Mouse (Mus musculus) right cerebral cortex, adult 2 months (tissue): ENCODE measurements at regions not wholly inside any gene's neighbourhood (a gene's known extent, or its start where the extent isn't known, plus 50 kb on each side); places are given as distances from the start of the nearest gene placed in this dataset.

Experiments
- DNase-seq, 2 experiments: peaks; one replicate each; pipeline ENCODE4 v3.0.0; 2021 to 2022; ENCODE audit warnings: low spot score in 2 of 2

GRCm38 (mm10) chr15:29026219-29026618, 822.7 kb downstream of the Dnah5 start:
- DNase-seq = no peak

DNA sequence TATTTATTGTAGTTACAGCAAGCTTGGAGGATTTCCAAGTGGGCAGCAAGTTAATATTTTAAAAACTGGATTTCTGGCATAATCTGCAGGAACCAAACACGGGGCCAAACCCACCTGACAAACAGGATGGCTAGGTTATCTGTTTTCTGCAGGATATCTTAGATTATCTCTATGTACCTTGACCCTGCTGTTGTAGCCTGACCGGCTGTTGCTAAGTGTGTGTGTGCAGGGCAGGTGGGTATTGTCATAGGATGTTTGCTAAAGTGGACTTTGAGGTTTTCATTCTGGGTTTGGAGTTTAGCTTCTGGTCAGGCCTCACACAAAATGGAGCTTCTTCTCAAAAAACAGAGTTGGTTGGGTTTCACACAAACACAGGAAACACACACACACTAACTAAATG, 835.4 kb downstream of the Dnah5 start:
- DNase-seq = no peak

GRCm38 (mm10) chr15:29051166-29051565, 847.6 kb downstream of the Dnah5 start:
- DNase-seq = no peak

- DNase-seq = no peak
Measured at GRCm38 (mm10) chr15:29051787-29052186, 848.2 kb downstream of the Dnah5 start.

GRCm38 (mm10) chr15:29061016-29061415, 857.5 kb downstream of the Dnah5 start:
- no peak for DNase-seq

- no peak for DNase-seq
Measured at GRCm38 (mm10) chr15:29069066-29069465, 865.5 kb downstream of the Dnah5 start.

DNA sequence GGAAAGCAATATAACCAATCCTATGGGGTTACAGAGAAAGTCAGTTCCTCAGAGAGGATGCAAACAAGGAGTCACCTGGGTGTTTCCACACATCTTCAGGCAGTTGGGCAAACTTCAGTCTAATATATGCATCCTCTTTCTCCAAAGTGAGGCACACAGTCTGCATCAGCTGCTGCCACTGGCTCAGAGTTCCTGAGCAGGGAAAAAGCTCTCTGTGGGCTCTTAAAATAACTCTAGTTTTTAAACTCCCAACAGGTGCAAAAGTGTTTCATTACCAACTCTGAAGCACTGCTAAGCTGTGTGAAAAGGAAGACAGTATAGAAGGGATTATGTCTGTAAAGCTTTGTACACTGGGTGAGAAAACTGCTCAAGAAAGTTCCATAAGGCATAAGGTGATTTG, 874.2 kb downstream of the Dnah5 start:
- DNase-seq = no peak

GRCm38 (mm10) chr15:29104541-29104940, 901.0 kb downstream of the Dnah5 start:
- DNase-seq = no peak

DNA sequence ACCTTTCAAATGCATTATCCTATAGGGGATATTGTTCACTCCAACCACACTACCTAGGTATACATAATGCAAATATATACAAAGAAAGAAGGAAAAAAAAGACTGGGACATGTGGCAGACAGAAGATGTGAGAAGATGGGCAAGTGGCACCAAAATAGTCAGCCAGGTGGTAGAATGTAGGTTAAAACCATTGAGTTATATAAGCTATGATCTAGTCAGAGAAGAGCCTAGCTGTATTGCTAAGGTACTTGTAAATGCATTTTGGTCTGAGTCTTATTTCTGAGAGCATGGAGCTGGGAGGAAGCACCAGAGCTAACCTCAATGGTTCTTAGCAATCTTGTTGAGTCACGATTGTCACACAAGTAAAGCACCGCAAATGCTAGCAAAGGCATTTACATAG, 943.1 kb downstream of the Dnah5 start:
- DNase-seq = peak in 1 of 2 experiments; percentile 2
